Mouse (Mus musculus): ENCODE measurements around the gene Mrpl45.

GRCm38 (mm10) chr11:97328148-97328547 is 12.6 kb downstream of the Mrpl45 start:
- peak; percentile 78 for TF ChIP-seq SMC3 (IDR thresholded peaks at IDR 0.05; ENCODE audit: low read depth, low read length)
- TF ChIP-seq CTCF (conservative IDR thresholded peaks at IDR 0.05 in 1 of 2, IDR thresholded peaks at IDR 0.05 in 1 of 2; ENCODE audit: low read depth in 2 of 2, low read length in 2 of 2) = peak; percentile 94 to 99
- TF ChIP-seq ELF1 (IDR thresholded peaks at IDR 0.05; ENCODE audit: low read depth, low read length) = no peak
- no peak for TF ChIP-seq NRF1 (IDR thresholded peaks at IDR 0.05; ENCODE audit: low read depth, low read length)
- no peak for TF ChIP-seq USF2 (conservative IDR thresholded peaks at IDR 0.05; ENCODE audit: low read depth, low read length)
- TF ChIP-seq ETS1 (conservative IDR thresholded peaks at IDR 0.05; ENCODE audit: low read depth, low read length) = no peak
- TF ChIP-seq KAT2A (IDR thresholded peaks at IDR 0.05; ENCODE audit: insufficient replicate concordance, low read length) = no peak
- no peak for TF ChIP-seq JUN (IDR thresholded peaks at IDR 0.05; ENCODE audit: insufficient read depth, low read depth, low read length)
- no peak for TF ChIP-seq PAX5 (IDR thresholded peaks at IDR 0.05; ENCODE audit: low read length)
- TF ChIP-seq CHD1 (IDR thresholded peaks at IDR 0.05; ENCODE audit: low read depth, low read length) = no peak
- TF ChIP-seq MAFK (IDR thresholded peaks at IDR 0.05; ENCODE audit: insufficient replicate concordance, low read length) = no peak
- no peak for TF ChIP-seq UBTF (IDR thresholded peaks at IDR 0.05; ENCODE audit: low read depth, low read length)
- peak; percentile 29; the same call in 1 of the 2 replicates for TF ChIP-seq POLR2A (IDR thresholded peaks at IDR 0.05; ENCODE audit: low read depth, low read length)
